Mouse (Mus musculus): ENCODE measurements around the gene Runx1.

Runx1 gene

GRCm38 (mm10) chr16:92645423-92646115, 180.4 kb downstream of the Runx1 start:
- no peak for DNase-seq

- DNase-seq = no peak
Observed at GRCm38 (mm10) chr16:92644718-92645422, 181.1 kb downstream of the Runx1 start.

GRCm38 (mm10) chr16:92644315-92644714, 181.6 kb downstream of the Runx1 start:
- DNase-seq = no peak

DNA sequence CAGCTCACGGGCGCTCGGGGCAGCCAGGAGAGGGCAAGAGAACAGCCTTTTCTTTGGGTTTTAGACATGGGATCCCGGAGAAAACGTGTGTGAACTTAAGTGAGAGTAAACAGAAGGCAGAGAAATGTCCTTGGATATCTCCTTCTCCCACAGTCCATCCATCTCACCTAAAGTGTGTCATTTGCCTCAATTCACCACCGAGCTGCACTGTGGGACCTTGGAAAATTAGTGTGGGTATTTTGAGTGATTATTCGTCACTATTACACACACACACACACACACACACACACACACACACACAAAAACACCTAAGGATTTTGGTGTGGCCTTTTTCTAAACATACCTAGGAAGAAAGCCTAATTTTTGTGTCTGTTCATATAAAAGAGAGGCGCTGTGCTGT, 183.7 kb downstream of the Runx1 start:
- no peak for DNase-seq

DNA sequence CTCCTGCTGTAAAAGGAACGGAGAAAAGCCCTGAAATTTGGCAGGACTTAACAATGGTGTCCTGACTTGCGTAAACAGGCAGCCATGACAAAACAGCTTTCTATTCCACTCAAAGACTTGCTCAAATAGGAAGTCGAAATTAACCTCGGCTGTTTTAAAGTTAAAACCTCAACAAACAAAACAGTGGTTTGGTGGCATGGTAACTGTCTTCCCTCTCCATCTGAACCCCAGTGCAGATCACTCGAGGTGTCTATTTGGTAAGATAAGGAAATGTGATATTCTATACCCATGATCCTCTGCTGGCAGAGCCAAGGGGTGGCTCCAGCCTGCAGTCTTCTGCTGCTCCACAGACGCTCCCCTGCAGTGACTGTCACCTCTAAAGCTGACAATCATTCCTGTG, 184.9 kb downstream of the Runx1 start:
- no peak for DNase-seq

- no peak for DNase-seq
Observed at GRCm38 (mm10) chr16:92639093-92639492, 186.9 kb downstream of the Runx1 start.

DNA sequence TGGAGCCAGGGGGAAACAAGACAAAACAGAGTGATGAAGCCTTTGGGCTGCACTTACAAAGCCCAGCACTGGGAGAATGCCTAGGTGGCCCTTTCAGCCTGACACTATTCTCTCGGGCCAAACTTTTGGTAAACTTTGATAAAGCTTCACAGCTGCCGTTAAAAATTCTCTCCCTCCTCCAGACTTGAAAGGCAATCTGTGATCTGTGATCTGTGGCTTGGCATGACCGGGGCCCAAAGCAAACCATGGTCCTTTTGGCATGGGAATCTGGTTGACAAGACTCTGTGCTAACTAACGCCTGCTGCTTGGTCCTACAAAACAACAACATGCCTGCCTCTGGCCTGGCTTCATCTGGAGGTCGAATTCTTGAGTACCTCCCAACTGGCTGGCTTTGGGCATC, 188.9 kb downstream of the Runx1 start:
- DNase-seq = no peak

DNA sequence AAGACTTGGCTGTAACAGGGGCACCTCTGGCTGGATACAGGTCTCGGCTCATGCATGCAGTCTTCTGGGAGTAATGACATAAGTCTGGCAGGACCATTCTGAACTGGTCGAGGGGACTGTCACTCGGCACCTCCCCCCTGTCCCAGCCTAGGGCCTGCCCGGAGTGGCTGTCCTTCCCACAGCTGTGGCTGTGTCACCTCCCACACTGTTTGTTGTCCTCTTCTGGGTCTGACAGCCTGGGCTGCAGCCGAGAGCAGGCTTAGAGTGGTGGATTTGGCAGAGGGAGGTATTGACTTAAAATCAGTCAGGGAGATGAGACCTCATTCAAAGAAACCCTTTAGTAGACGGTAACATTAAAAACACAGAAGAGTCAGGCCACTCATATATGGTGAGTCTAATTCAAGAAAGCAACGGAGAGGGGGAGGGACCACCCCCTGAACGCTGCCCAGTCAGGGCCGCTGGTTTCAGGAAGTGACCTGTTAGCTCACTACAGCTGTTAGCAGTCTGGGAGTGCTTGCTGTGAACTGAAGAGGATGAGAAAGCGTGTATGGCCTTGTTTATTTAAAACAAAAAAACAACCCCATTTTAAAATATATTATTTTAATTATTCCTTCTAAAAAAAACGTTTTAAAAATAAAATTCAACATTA, 193.7 kb downstream of the Runx1 start:
- DNase-seq = no peak

DNA sequence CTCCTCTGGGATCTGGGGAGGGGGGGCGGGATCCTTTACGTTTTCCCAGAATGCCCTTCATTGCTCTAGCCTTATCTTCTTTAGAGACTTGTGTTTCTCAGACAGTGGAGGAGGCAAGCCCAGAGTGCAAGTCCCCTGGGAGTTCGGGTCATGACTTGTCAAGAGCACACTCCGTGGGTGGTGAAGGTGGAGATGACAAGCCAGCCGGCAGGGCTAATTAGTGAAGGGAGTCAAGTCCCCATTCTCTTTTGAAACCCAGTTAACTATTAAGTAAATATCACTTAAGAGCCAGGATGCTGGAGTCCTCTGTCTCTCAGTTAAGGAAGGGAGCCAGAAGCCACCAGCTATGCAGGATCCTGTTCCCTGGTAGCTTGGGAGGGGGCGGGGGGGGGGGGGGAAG, 194.3 kb downstream of the Runx1 start:
- no peak for DNase-seq

- DNase-seq = no peak
Observed at GRCm38 (mm10) chr16:92630950-92631349, 195.0 kb downstream of the Runx1 start.

GRCm38 (mm10) chr16:92629829-92630228, 196.1 kb downstream of the Runx1 start:
- no peak for DNase-seq

GRCm38 (mm10) chr16:92627262-92627661, 198.7 kb downstream of the Runx1 start:
- DNase-seq = no peak

GRCm38 (mm10) chr16:92623953-92624352, 202.0 kb downstream of the Runx1 start:
- DNase-seq = no peak

DNA sequence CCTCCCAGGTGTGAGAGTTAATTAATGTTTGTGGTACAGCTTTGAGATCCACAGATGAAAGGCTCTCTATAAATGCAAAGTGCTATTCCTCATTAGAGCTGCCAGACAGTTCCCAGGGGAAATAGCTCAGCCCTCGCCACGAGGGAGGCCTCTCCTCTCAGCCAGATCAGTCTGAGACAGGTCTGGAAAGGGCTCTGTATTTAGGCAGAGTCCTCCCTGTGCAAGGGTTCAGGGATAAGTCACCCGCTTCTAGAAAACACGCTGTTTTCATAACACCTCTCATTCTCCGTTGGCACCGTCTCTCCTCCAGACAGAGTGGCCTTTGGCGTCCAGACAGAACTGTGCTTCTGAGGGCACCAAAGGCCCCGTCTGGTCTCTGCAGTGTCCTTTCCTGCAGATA, 204.1 kb downstream of the Runx1 start:
- DNase-seq = no peak

GRCm38 (mm10) chr16:92620841-92621518, 205.0 kb downstream of the Runx1 start:
- DNase-seq = no peak

GRCm38 (mm10) chr16:92616839-92617238, 209.1 kb downstream of the Runx1 start:
- no peak for DNase-seq

DNA sequence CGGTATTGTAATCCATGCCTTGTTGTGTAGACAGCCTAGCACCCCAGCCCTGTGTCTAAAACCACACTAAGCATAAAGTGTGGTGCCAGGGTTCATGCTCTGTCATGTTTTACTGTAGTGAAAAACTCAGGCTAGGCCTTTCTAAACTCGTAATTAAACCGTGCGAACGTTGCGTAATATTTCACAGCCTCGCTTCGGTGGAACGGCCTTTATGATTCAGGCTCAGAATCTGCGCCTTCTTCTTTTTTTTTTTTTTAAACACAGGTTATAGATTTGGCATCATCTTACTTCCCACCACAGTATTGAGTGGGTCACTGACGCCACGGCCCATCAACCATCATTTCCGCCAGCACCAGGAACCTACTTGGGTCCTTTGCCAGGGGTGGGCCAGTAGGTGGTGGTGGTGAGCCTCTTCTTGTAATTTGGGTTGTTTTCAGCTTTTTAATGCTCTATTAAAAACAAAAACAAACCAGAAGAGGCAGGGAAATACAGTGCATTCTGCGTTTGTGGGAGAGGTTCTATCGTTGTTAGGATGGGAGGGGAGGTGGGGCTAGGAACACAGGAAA, 210.6 kb downstream of the Runx1 start:
- DNase-seq = no peak

DNA sequence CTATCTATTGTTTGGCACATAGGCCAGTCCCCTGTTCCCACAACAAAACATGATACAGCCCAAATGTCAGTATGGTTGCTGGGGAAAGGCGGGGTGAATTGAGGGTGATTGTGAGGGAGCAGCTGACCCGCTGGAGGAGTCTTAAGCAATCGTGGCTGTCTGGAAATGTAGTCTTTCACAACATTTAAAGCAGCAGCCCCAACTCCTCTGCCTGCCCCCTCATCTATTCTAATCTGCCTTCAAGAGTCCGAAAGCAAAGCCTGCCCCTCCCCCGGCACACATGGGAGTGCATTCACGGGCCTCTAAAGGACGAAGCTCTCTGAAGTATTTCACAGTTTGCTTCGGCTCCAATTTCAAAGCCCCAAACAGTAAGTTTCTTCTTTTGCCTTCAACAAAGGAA, 213.4 kb downstream of the Runx1 start:
- DNase-seq = no peak

- peak; percentile 81 for DNase-seq
Observed at GRCm38 (mm10) chr16:92611641-92612149, 214.3 kb downstream of the Runx1 start.

DNA sequence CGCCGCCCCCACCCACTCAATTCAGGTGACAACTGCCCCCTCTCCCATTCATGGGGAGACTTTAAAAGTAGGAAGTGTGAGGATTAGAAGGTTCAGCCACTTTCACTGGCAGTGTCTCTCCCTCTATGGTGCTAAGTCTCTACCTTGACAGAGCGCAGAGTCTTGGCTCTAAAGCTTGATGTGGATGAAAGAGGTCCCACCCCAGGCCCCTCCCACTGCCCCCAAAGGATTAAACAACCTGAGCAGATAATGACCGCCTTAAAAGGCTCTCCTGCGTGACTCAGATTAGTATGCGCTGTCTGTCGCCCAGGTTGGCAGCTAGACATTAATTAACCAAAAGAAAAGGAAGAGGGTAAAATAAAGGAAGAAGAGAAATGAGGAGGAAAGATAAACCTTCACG, 215.5 kb downstream of the Runx1 start:
- no peak for DNase-seq

DNA sequence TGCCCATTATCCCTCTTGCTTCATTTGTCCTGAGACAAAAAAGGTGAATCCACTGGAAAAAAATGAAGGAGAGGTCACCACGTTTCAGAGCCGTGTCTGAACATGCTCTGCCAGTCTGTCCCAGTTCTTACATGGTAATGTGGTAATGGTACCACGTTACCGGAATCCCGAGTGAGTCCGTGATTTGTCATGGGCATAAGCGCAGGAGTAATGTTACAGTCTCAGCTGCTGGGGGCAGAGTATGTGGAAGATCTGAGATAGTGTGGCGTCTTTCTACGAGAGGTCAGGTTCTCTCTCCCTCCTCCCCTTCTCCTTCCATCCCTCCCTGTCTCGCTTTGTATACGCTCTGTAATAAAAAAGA, 216.3 kb downstream of the Runx1 start:
- no peak for DNase-seq

GRCm38 (mm10) chr16:92609006-92609716, 216.8 kb downstream of the Runx1 start:
- no peak for DNase-seq

Data from cerebellum, adult 9-10 months (tissue).